Comparison of ENCODE assay signal across 26 mouse cellular contexts in genomic region chr7:37866468-37866867, GRCm38 (mm10).
DNase-seq lines count a peak whose midpoint lies in the region; ATAC-seq and TF ChIP-seq lines count a peak whose summit lies in the region.
"Had no signal": no experiment of that assay in that cellular context is flagged by ENCODE, and none has a peak within 500 bp of the region (broad histone marks: within the 10 kb centered on the region; RNA-seq: fewer than 3 reads in every experiment).

No protein-coding gene starts in this region.

- H3K4me2 ChIP-seq in embryonic facial prominence, embryonic 15.5 days (replicated peaks): no peak overlapping the region
- no peak overlapping the region for H3K4me2 ChIP-seq in kidney, embryonic 15.5 days
- H3K4me2 ChIP-seq in kidney, postnatal 0 days (ENCODE audit: low read length): no peak overlapping the region
- H3K4me2 ChIP-seq: embryonic facial prominence, embryonic 12.5 days; forebrain, embryonic 12.5 days had no signal

- no peaks in the 10 kb centered on the region for H3K36me3 ChIP-seq in embryonic facial prominence, embryonic 15.5 days
- H3K36me3 ChIP-seq in embryonic facial prominence, embryonic 10.5 days (replicated peaks): no peaks in the 10 kb centered on the region
- H3K36me3 ChIP-seq in kidney, embryonic 15.5 days: no peaks in the 10 kb centered on the region
- H3K36me3 ChIP-seq in kidney, postnatal 0 days (ENCODE audit: insufficient read depth, low read length): no peaks in the 10 kb centered on the region
- H3K36me3 ChIP-seq: embryonic facial prominence, embryonic 12.5 days; forebrain, embryonic 10.5 days; forebrain, embryonic 12.5 days; G1E had no signal

- POLR2A ChIA-PET in Patski (lab: Charles Lee): no interaction called here

- TF ChIP-seq CTCF in kidney, postnatal 0 days (IDR thresholded peaks at IDR 0.05; ENCODE audit: low read depth): no peak
- no peak for TF ChIP-seq CTCF in Patski (IDR thresholded peaks at IDR 0.05)

- in situ Hi-C loops in Patski (cut with MboI; ENCODE audit: low pct_unique_long_range_greater_than_20kb): no loop called here

- H3K9me3 ChIP-seq in embryonic facial prominence, embryonic 15.5 days (replicated peaks): no peaks in the 10 kb centered on the region
- H3K9me3 ChIP-seq in embryonic facial prominence, embryonic 10.5 days: no peaks in the 10 kb centered on the region
- H3K9me3 ChIP-seq in kidney, embryonic 15.5 days (replicated peaks): no peaks in the 10 kb centered on the region
- no peaks in the 10 kb centered on the region for H3K9me3 ChIP-seq in kidney, postnatal 0 days (replicated peaks; ENCODE audit: low read length)
- H3K9me3 ChIP-seq: embryonic facial prominence, embryonic 12.5 days; forebrain, embryonic 10.5 days; forebrain, embryonic 12.5 days had no signal

- H3K9ac ChIP-seq in embryonic facial prominence, embryonic 15.5 days: no peak overlapping the region
- H3K9ac ChIP-seq in kidney, embryonic 15.5 days: no peak overlapping the region
- no peak overlapping the region for H3K9ac ChIP-seq in kidney, postnatal 0 days (ENCODE audit: low read depth, low read length)
- H3K9ac ChIP-seq: embryonic facial prominence, embryonic 12.5 days; forebrain, embryonic 12.5 days had no signal

- WGBS in embryonic facial prominence, embryonic 15.5 days: 47% methylated on average over 1 of the region's 1 CpGs
- WGBS in embryonic facial prominence, embryonic 10.5 days: 28% methylated on average over 1 of the region's 1 CpGs
- 7% methylated on average over 1 of the region's 1 CpGs for WGBS in kidney, embryonic 15.5 days
- 9% methylated on average over 1 of the region's 1 CpGs for WGBS in kidney, postnatal 0 days

- DNase-seq in embryonic facial prominence, embryonic 10.5 days (ENCODE audit: low spot score): no peak
- DNase-seq in kidney, postnatal 14 days: no peak
- DNase-seq in kidney, postnatal 0 days (ENCODE audit: low spot score): peak; percentile 62
- DNase-seq in kidney, postnatal 10 days: no peak
- peak; percentile 22 for DNase-seq in Patski (ENCODE audit: low read depth, low spot score)
- DNase-seq: adrenal gland, adult 2 months; adrenal gland, postnatal 10 days; adrenal gland, postnatal 25 days; B cell, adult 2 months; cerebellum, adult 11 months; cerebellum, adult 18-20 months; cerebellum, adult 8-10 months; cerebellum, adult 9-11 months; cerebellum, postnatal 14 days; cerebellum, postnatal 36 days; embryo, embryonic 11 days had no signal

- peaks cover 8% of the 10 kb centered on the region for H3K4me1 ChIP-seq in embryonic facial prominence, embryonic 15.5 days
- 0 out of 2 replicates have a peak, but pooled peaks cover 5% of the 10 kb centered on the region for H3K4me1 ChIP-seq in embryonic facial prominence, embryonic 10.5 days
- 0 out of 2 replicates have a peak, but pooled peaks cover 7% of the 10 kb centered on the region for H3K4me1 ChIP-seq in kidney, embryonic 15.5 days
- H3K4me1 ChIP-seq in kidney, postnatal 0 days (replicated peaks; ENCODE audit: insufficient read depth, low read length): no peaks in the 10 kb centered on the region
- H3K4me1 ChIP-seq: embryonic facial prominence, embryonic 12.5 days had no signal

- CTCF ChIA-PET in Patski (lab: Charles Lee): no interaction called here

- ATAC-seq in embryonic facial prominence, embryonic 15.5 days (ENCODE audit: insufficient number of reproducible peaks, low FRiP score, low TSS enrichment, low read depth): 0 out of 2 replicates have a peak, but pooled peaks have one; percentile 16
- ATAC-seq in kidney, embryonic 15.5 days (replicated peaks; ENCODE audit: low FRiP score): peak; percentile 79
- ATAC-seq in kidney, postnatal 0 days (replicated peaks; ENCODE audit: low FRiP score, low read depth): 0 out of 2 replicates have a peak, but pooled peaks have one; percentile 43
- peak; percentile 73 for ATAC-seq in Patski
- ATAC-seq: CD4-positive, CD25-positive, alpha-beta regulatory T cell, adult 4 months; forebrain, embryonic 14.5 days; forebrain, embryonic 16.5 days had no signal

- no peak overlapping the region for H3K27ac ChIP-seq in embryonic facial prominence, embryonic 15.5 days (replicated peaks)
- no peak overlapping the region for H3K27ac ChIP-seq in embryonic facial prominence, embryonic 10.5 days (replicated peaks)
- no peak overlapping the region for H3K27ac ChIP-seq in kidney, embryonic 15.5 days
- no peak overlapping the region for H3K27ac ChIP-seq in kidney, postnatal 0 days
- H3K27ac ChIP-seq: embryonic facial prominence, embryonic 12.5 days; forebrain, embryonic 10.5 days; forebrain, embryonic 12.5 days had no signal

- H3K4me3 ChIP-seq in embryonic facial prominence, embryonic 15.5 days (replicated peaks): no peak overlapping the region
- H3K4me3 ChIP-seq in embryonic facial prominence, embryonic 10.5 days: no peak overlapping the region
- no peak overlapping the region for H3K4me3 ChIP-seq in kidney, embryonic 15.5 days (replicated peaks)
- no peak overlapping the region for H3K4me3 ChIP-seq in kidney, postnatal 0 days (replicated peaks; ENCODE audit: low read depth, low read length)
- H3K4me3 ChIP-seq: embryonic facial prominence, embryonic 12.5 days; erythroblast, embryonic 14.5 days; forebrain, embryonic 10.5 days; forebrain, embryonic 12.5 days had no signal

- no peaks in the 10 kb centered on the region; the same call in 1 of the 2 replicates for H3K27me3 ChIP-seq in embryonic facial prominence, embryonic 15.5 days
- no peaks in the 10 kb centered on the region for H3K27me3 ChIP-seq in embryonic facial prominence, embryonic 10.5 days (replicated peaks; ENCODE audit: low read depth, poor library complexity, severe bottlenecking)
- H3K27me3 ChIP-seq in kidney, embryonic 15.5 days: no peaks in the 10 kb centered on the region
- no peaks in the 10 kb centered on the region for H3K27me3 ChIP-seq in kidney, postnatal 0 days (ENCODE audit: insufficient read depth, low read length)
- peaks cover 11% of the 10 kb centered on the region for H3K27me3 ChIP-seq in Patski
- H3K27me3 ChIP-seq: embryonic facial prominence, embryonic 12.5 days; forebrain, embryonic 12.5 days had no signal

Comparison
In these comparisons a context has a peak if more than half of its experiments do, and no peak if none do; other contexts are left out.
1. DNase-seq: peak in kidney, postnatal 0 days (single experiment) and Patski (single experiment); none in embryonic facial prominence, embryonic 10.5 days (single experiment), kidney, postnatal 14 days (single experiment) and kidney, postnatal 10 days (single experiment).
2. ATAC-seq: peak in every context shown above with its lines; median percentile 79 in kidney, embryonic 15.5 days; 73 in Patski; 43 in kidney, postnatal 0 days; 16 in embryonic facial prominence, embryonic 15.5 days.